Mouse (Mus musculus): ENCODE results near the gene Bbox1.

DNA sequence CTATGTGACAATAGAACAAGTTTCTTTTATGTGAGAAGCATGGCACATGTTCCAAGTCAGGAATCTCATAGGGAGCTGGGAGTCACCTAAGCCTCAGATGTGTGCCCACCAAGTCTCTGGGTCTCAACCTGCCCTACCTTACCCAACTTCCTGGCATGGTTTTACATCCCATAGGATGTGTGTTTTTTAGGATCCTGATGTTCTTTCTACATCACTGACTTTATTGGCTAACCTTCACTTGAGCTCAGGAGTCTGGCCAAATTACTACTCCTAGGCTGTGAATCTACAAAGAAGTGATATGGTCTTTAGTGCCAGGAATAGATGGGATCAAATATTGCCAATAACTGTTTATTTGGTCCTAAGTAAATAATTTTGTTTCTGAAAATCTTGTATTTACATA lies 88.4 kb downstream of the Bbox1 start:
- TF ChIP-seq CTCF (IDR thresholded peaks at IDR 0.05; ENCODE audit: insufficient read depth, low read depth, low read length) (no peak), POLR2A (IDR thresholded peaks at IDR 0.05; ENCODE audit: insufficient read depth, low read depth, low read length) (no peak)

All from olfactory bulb, adult 2 months (tissue).